Mouse (Mus musculus) kidney, adult 11 months (tissue): Measurements from ENCODE around the gene Plac1.
A peak's percentile ranks its signal among the peaks of the same experiment; 100 is the strongest.

Source experiments
- DNase-seq: peaks from one replicate; pipeline ENCODE4 v3.0.0; 2022

Plac1 gene

DNA sequence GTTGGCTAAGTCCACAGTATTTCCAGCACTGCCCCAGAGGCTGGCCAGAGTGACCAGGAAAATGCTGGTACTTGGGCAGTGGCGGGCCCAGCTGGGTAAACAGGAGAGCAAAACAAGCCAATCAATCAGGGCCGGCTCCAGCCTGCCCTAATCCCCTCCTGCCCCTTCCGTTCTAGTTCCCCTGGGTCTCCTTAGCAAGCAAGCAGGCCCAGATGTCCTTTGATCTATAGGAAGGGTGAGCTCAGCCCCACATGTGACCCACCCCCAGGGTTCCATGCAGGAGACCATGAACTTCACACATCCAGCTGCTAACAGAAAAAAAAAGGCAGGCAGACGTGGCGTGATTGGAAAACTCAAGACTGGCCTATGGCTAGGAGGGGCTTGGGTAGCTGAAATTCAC, 43.5 kb downstream of the Plac1 start:
- DNase-seq: no peak

GRCm38 (mm10) chrX:53188692-53189091, 51.2 kb downstream of the Plac1 start:
- DNase-seq: no peak

DNA sequence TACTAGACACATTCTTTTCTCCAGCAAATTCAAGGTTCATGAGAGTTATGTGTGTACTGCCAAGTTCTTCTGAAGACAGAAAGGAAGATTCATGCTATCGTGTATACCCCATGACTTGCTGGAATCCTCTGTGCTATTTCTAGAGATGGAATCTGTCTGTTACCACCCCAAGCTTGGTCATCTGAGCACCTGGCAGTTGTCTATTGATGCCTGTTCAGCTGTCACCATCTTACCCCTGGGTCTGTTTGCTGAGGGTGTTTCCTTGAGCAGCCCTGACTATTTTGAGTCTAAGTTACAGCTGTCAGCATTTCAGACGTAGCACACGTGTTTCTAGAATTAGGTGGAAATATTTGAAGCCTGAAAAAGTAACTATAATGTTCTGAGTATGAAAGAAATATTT, 60.1 kb downstream of the Plac1 start:
- DNase-seq: no peak

GRCm38 (mm10) chrX:53176296-53176695, 63.6 kb downstream of the Plac1 start:
- no peak for DNase-seq

DNA sequence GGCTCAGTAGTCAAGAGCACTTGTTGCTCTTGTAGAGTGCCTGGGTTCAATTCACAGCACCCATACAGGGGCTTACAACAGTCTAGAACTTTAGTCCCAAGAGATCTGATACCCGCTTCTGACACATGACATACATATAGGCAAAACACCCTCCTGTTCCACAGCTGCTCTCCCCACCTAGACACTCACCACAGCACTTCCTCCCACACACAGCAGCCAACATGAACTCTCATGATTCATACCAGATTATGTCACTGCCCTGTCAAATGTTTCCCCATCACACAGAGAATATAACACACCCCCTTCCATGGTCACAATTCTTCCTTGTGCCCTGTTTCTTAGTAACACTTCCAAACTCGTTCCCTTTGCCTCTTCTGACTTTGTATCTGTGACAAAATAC, 71.3 kb downstream of the Plac1 start:
- no peak for DNase-seq

- no peak for DNase-seq
Observed at GRCm38 (mm10) chrX:53166901-53167525, 72.9 kb downstream of the Plac1 start.

GRCm38 (mm10) chrX:53166251-53166900, 73.5 kb downstream of the Plac1 start:
- peak; percentile 37 for DNase-seq

GRCm38 (mm10) chrX:53162589-53162988, 77.3 kb downstream of the Plac1 start:
- no peak for DNase-seq

GRCm38 (mm10) chrX:53161583-53161982, 78.3 kb downstream of the Plac1 start:
- DNase-seq: no peak

DNA sequence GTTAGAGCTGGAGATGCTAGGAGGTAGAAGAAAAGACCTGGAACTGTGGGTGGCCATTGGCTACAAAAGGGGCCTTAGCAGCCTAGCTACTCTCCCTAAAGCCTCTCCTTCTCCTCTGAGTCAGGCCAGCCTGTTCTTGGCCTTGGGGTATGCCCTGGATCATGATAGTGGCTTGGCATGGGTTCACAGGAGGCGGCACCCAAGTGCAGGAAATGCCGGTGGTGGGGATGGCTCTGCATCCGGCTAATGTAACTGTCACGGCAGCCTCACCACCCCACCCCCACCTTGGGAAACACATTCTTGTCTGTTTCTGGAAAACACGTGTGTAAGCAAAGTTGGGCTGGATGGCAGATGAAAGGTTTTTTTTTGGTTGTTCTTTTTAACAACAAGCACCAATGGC, 78.8 kb downstream of the Plac1 start:
- peak; percentile 30 for DNase-seq

DNA sequence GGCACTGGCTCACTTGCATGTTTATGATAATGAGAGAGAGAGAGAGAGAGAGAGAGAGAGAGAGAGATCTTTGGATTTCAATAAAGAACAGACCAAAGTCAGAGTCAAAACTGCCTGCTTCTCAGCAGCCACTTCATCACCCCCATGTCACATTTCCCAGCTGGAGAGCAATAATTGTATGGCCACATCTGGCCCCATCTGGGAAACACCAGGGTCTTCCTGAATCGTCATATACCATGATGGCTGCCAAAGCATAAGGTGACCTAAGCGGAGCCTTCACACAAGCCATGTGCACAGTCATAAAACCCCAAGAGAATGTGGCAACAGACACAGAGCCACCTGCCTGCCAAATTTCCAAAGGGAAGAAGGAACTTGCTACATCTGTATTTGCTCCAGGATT, 91.9 kb downstream of the Plac1 start:
- DNase-seq: no peak

DNA sequence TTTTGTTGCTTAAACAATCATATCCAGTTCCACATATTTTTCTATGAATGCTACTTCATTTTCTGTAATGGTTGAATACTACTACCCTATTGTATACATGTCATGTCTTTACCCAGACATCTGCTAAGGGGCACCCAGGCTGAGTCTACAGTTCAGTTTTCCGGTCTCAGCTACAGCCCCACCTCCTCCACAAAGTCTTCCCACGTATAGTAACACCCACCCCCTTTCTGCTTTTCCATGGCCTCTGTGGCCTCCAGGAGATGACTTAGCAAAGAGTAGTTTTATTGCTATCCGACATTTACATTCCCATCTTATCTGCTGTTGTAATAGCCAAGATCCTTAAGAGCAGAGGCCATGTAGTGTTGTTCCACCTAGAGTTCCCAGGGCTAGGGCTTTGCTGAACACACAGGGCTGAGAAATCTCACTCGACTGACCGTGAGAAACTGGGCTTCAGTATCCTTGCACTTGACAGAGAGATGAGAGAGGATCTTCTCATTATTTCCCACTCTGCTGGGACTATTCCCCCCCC, 93.5 kb downstream of the Plac1 start:
- DNase-seq: no peak

GRCm38 (mm10) chrX:53139641-53140040, 100.3 kb downstream of the Plac1 start:
- DNase-seq: no peak

- no peak for DNase-seq
Observed at GRCm38 (mm10) chrX:53137066-53137465, 102.8 kb downstream of the Plac1 start.

- no peak for DNase-seq
Observed at GRCm38 (mm10) chrX:53129501-53129900, 110.4 kb downstream of the Plac1 start.

GRCm38 (mm10) chrX:53126492-53127033, 113.3 kb downstream of the Plac1 start:
- no peak for DNase-seq

DNA sequence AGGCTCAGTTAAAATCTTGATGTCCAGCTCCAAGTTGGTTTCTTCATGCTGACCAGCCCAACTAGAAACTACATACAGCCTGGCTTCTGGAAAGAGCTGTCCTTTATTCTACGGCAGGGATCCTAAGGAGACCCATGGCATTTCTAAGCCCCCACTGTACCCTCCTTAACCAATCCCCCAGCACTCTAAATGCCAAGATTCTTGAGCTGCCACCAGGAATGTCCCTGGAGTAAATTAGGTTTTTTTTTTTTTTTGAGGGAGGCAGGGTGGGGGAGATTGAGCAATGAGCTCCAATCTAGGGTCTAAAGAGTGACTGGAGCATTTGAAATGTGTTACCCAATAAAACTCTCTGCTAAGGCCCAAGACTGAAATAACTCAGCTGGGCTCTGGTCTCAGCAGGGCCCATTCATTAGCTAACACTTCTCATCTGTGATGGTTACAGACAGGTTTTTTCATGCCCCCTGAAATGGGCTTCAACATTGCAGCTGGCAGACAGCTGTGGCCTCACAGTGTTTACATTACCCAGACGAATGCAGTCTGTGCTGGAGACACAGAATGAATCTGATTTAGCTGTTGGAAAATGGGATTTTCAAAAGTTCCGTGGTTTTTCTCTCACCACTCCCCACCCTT, 114.0 kb downstream of the Plac1 start:
- no peak for DNase-seq

GRCm38 (mm10) chrX:53123562-53123961, 116.3 kb downstream of the Plac1 start:
- DNase-seq: no peak

- DNase-seq: no peak
Observed at GRCm38 (mm10) chrX:53118631-53119030, 121.3 kb downstream of the Plac1 start.

DNA sequence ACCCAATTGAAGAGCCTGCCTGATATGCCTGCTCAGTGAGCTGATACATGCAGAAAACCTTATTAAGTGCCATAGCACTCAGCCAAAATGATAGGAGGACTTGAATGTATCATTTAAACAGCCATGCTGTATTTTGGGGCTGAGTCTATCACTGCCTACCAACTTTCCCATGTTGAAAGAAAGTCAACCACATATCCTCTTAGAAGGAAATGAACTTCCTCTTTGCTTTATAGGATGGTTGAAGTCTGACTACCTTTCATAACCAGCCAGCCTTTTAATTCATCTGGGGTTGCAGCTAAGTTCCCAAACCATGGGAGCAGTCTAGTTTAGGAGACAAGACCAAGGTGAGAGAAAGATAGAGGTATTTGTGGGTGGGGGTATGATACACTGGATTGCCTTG, 121.9 kb downstream of the Plac1 start:
- no peak for DNase-seq

- no peak for DNase-seq
Observed at GRCm38 (mm10) chrX:53114994-53115393, 124.9 kb downstream of the Plac1 start.

DNA sequence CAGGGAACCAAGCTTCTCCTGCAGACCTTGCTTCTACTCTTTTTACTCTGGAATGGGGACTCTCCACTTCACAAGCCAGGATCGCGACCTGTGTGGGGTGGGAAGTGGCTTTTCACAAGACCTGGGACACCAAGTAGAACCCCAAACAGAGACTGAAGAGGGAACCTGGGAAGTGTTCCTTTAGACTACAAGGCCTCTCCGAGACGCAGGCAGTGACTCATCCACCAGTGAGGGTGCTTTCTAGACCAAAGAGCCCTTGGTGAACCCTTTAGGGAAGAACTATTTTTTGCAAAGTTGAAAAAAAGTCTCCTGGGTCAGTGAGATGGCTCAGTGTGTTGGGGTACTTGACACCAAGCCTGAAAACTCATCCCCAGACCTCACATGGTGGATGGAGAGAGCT, 129.8 kb downstream of the Plac1 start:
- no peak for DNase-seq

DNA sequence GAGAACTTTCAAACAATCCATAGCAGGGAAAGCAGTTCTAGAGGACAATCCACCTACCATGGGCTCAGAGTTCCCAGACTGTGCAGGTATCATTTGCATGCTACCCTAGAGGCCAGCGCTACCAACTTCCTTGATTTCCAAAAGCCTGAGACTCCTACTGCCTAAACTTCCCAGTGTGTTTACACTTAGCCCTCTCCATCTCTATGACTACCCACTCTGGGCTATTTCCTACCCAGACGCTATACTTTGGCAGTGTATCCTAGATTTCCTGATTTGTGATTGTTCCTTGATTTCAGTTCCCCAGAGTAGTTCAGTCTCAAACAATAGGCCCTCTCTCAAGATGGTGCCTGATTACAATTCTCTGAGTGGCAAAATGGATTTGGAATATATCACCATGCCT, 132.8 kb downstream of the Plac1 start:
- DNase-seq: no peak

- no peak for DNase-seq
Observed at GRCm38 (mm10) chrX:53101165-53101564, 138.7 kb downstream of the Plac1 start.
